Mouse (Mus musculus) olfactory bulb, adult 2 months (tissue): ENCODE data around the gene Ccnjl.

Experiments
- CTCF ChIP-seq: fragments of 200-500 bp; IDR thresholded peaks from 2 replicates; pipeline ENCODE4 v1.5.1; 2012; ENCODE audit warnings: low read depth, mild to moderate bottlenecking, low read length, moderate library complexity; ENCODE audit not compliant: insufficient read depth
- POLR2A ChIP-seq: fragments of 200-500 bp; IDR thresholded peaks from 2 replicates; pipeline ENCODE4 v1.6.1; 2012; ENCODE audit warnings: mild to moderate bottlenecking, low read depth, low read length, moderate library complexity; ENCODE audit not compliant: insufficient read depth

- TF ChIP-seq POLR2A (no peak), CTCF (no peak)
Measured at GRCm38 (mm10) chr11:43507976-43508375, 20.6 kb upstream of the Ccnjl start.
